Mouse (Mus musculus) neural tube, embryonic 14.5 days (tissue): ENCODE data around the gene Rbm5. TPM values are rescaled to one million over a fixed set of nuclear protein-coding genes. Genes with fewer than 3 reads are reported as not detected.

Experiments
- ATAC-seq: fragments of 200-750 bp; cut with Nextera tagmentation; 2 replicates; pipeline ENCODE4 v1.8.0; 2017; ENCODE audit warnings: low read depth, mild to moderate bottlenecking, moderate TSS enrichment, moderate library complexity
- H3K27ac ChIP-seq: fragments of 300-500 bp; sonication (generic); 2 replicates; pipeline ENCODE4 v1.5.1; 2014; ENCODE audit warnings: low read depth, mild to moderate bottlenecking, control low read depth, low read length, moderate library complexity, mixed read lengths
- H3K27me3 ChIP-seq: fragments of 300-500 bp; sonication (generic); 2 replicates; pipeline ENCODE4 v1.6.1; 2014; ENCODE audit warnings: low read length; ENCODE audit not compliant: control insufficient read depth, insufficient read depth
- H3K36me3 ChIP-seq: fragments of 300-500 bp; sonication (generic); 2 replicates; pipeline ENCODE4 v1.6.1; 2014; ENCODE audit warnings: low read length, mixed read lengths; ENCODE audit not compliant: control insufficient read depth, insufficient read depth
- H3K4me1 ChIP-seq: fragments of 300-500 bp; sonication (generic); 2 replicates; pipeline ENCODE4 v1.6.1; 2014; ENCODE audit warnings: low read length; ENCODE audit not compliant: control insufficient read depth, insufficient read depth
- H3K4me2 ChIP-seq: fragments of 300-500 bp; sonication (generic); 2 replicates; pipeline ENCODE4 v1.6.1; 2014; ENCODE audit warnings: mild to moderate bottlenecking, low read depth, low read length, control low read depth
- H3K4me3 ChIP-seq: fragments of 300-500 bp; sonication (generic); 2 replicates; pipeline ENCODE4 v1.5.1; 2014; ENCODE audit warnings: low read depth, low read length, control low read depth, mixed read lengths
- H3K9ac ChIP-seq: fragments of 300-500 bp; sonication (generic); replicated peaks from 2 replicates; pipeline ENCODE4 v1.6.1; 2014; ENCODE audit warnings: low read depth, mild to moderate bottlenecking, control low read depth, low read length, mixed read lengths
- H3K9me3 ChIP-seq: fragments of 300-500 bp; sonication (generic); 2 replicates; pipeline ENCODE4 v1.6.1; 2016; ENCODE audit warnings: low read length; ENCODE audit not compliant: control insufficient read depth
- WGBS: fragments of 180-500 bp; shearing (Covaris S2); extraction: QIAGEN DNeasy Blood & Tissue Kit; methylation state at CpG from one replicate; pipeline ENCODE4 v1.1.7; 2014; 5-methylcytosine and 5-hydroxymethylcytosine counted together
- polyA plus RNA-seq: library from polyadenylated mRNA; unstranded; fragments of >200 nt; fragmentation: Nextera tagmentation; extraction: Ambion mirVana; gene quantifications from 2 replicates; pipeline ENCODE4 v1.2.1, GENCODE M21; 2014

The Rbm5 gene
- polyA plus RNA-seq, 1 experiment from 2014 or later = 237 TPM

DNA sequence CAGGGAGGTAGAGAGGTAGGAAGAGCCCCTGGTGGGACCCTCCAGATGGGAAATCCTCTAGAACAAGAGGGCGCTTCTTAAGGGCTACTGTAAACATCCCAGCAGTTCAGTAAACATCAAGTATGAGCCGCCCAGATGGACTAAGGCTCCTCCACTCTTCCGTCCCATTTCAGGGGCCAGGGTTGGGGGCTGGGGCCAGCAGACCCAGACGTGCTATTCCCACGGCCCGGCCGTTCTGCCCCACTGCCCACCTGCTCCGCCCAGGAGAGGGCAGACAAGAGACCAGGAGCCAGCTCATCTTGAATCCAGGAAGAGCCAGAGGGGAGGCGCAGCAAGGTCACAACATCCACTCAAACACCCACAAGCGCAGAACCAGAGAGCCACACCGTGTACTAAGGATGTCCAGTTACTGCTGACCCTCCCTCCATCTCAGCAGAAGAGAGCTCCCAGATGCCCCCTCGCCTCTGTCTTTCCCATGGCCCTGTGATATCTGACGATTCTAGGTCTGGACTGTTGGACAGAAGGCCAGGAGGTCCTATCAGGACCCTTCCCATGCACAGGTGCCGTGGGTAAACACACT, 72.1 kb downstream of the Rbm5 start:
- no peak for ATAC-seq
- WGBS = 15% methylated on average over 14 of the region's 14 CpGs
- no peaks in the 10 kb centered on the region for H3K27me3 ChIP-seq
- H3K4me2 ChIP-seq = peak overlapping the region; percentile 19; the same call in 1 of the 2 replicates
- peak overlapping the region; percentile 16; the same call in 1 of the 2 replicates for H3K27ac ChIP-seq
- no peak overlapping the region for H3K4me3 ChIP-seq
- peaks cover 56% of the 10 kb centered on the region for H3K4me1 ChIP-seq
- 0 out of 2 replicates have a peak, but pooled peaks cover under 1% of the 10 kb centered on the region for H3K36me3 ChIP-seq
- no peaks in the 10 kb centered on the region for H3K9me3 ChIP-seq
- no peak overlapping the region for H3K9ac ChIP-seq

GRCm38 (mm10) chr9:107697811-107698521, 72.8 kb downstream of the Rbm5 start:
- Histone ChIP-seq H3K36me3 (no peaks in the 10 kb centered on the region), H3K27ac (no peak overlapping the region; the same call in 1 of the 2 replicates), H3K4me2 (peak overlapping the region; percentile 19; the same call in 1 of the 2 replicates), H3K27me3 (no peaks in the 10 kb centered on the region), H3K9me3 (no peaks in the 10 kb centered on the region), H3K4me1 (peaks cover 53% of the 10 kb centered on the region), H3K9ac (no peak overlapping the region), H3K4me3 (no peak overlapping the region)
- 0 out of 2 replicates have a peak, but pooled peaks have one; percentile 29 for ATAC-seq
- WGBS = 11% methylated on average over 14 of the region's 14 CpGs

GRCm38 (mm10) chr9:107696845-107697610, 73.8 kb downstream of the Rbm5 start:
- H3K4me2 ChIP-seq = no peak overlapping the region
- H3K4me1 ChIP-seq = peaks cover 47% of the 10 kb centered on the region
- H3K9ac ChIP-seq = no peak overlapping the region
- no peaks in the 10 kb centered on the region for H3K27me3 ChIP-seq
- H3K4me3 ChIP-seq = no peak overlapping the region
- H3K27ac ChIP-seq = no peak overlapping the region
- ATAC-seq = no peak
- 35% methylated on average over 9 of the region's 9 CpGs for WGBS
- H3K36me3 ChIP-seq = no peaks in the 10 kb centered on the region; the same call in 1 of the 2 replicates
- H3K9me3 ChIP-seq = no peaks in the 10 kb centered on the region

DNA sequence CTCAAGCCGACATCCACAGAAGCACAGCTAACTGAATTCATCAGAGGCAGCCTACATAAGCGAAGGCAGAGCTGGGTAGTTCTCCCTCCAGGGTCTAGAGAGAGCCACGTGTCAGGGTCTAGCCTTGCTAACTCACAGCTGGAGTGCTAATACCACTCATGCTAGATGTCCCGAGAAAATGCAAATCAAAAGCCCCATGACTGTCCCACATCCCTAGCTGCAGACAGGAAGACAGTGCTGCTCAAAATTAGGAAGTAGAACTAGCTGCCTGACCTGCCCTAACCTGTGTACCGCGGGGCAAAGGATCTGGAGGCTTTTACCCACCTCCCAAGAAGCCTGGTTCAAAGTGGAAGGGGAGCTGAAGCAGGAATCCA, 74.7 kb downstream of the Rbm5 start:
- no peak overlapping the region for H3K4me3 ChIP-seq
- no peak overlapping the region for H3K9ac ChIP-seq
- H3K27ac ChIP-seq = no peak overlapping the region
- H3K4me1 ChIP-seq = peaks cover 39% of the 10 kb centered on the region
- H3K9me3 ChIP-seq = no peaks in the 10 kb centered on the region
- H3K4me2 ChIP-seq = no peak overlapping the region
- WGBS = 48% methylated on average over 6 of the region's 6 CpGs
- H3K36me3 ChIP-seq = peaks cover 4% of the 10 kb centered on the region
- no peak for ATAC-seq
- no peaks in the 10 kb centered on the region for H3K27me3 ChIP-seq

GRCm38 (mm10) chr9:107695441-107696105, 75.2 kb downstream of the Rbm5 start:
- no peak for ATAC-seq
- 76% methylated on average over 12 of the region's 12 CpGs for WGBS
- H3K4me3 ChIP-seq = no peak overlapping the region
- no peaks in the 10 kb centered on the region for H3K27me3 ChIP-seq
- peaks cover 37% of the 10 kb centered on the region for H3K4me1 ChIP-seq
- H3K27ac ChIP-seq = no peak overlapping the region
- H3K9me3 ChIP-seq = no peaks in the 10 kb centered on the region
- H3K9ac ChIP-seq = no peak overlapping the region
- no peak overlapping the region for H3K4me2 ChIP-seq
- peaks cover 4% of the 10 kb centered on the region for H3K36me3 ChIP-seq

GRCm38 (mm10) chr9:107694627-107695026, 76.2 kb downstream of the Rbm5 start:
- H3K9ac ChIP-seq = no peak overlapping the region
- no peak overlapping the region for H3K4me2 ChIP-seq
- peaks cover 30% of the 10 kb centered on the region for H3K4me1 ChIP-seq
- 72% methylated on average over 7 of the region's 7 CpGs for WGBS
- no peaks in the 10 kb centered on the region for H3K27me3 ChIP-seq
- H3K27ac ChIP-seq = no peak overlapping the region
- peaks cover 4% of the 10 kb centered on the region for H3K36me3 ChIP-seq
- no peaks in the 10 kb centered on the region for H3K9me3 ChIP-seq
- H3K4me3 ChIP-seq = no peak overlapping the region
- no peak for ATAC-seq

DNA sequence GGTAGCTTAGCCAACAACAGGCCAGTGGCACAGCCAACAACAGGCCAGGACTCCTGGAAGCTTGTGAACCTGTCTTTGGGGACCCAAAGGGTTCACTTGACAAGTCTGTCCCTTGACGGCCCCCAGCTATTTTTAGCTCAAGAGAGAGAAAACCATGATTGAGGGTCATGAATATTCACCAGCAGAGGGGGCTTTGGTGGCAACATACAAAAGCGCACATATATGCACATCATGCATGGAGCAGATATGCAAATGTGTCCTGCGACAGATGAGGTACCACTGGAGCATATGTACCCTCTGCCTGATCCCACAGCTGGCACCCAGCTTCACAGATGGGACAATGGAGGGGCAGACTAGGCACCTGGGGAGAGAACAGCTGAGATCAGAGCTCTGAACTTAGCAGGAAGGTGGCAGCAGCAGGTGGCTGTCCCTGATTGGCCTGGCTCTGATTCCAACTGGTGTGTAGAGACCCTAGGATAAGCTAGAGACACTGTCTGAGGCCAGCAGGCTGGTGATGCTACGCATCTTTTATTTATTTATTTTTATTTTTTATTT, 77.3 kb downstream of the Rbm5 start:
- H3K27ac ChIP-seq = no peak overlapping the region
- no peak for ATAC-seq
- H3K4me3 ChIP-seq = no peak overlapping the region
- peaks cover 18% of the 10 kb centered on the region for H3K4me1 ChIP-seq
- no peaks in the 10 kb centered on the region for H3K27me3 ChIP-seq
- no peak overlapping the region for H3K4me2 ChIP-seq
- no peaks in the 10 kb centered on the region for H3K9me3 ChIP-seq
- H3K36me3 ChIP-seq = peaks cover 4% of the 10 kb centered on the region
- 50% methylated on average over 4 of the region's 4 CpGs for WGBS
- no peak overlapping the region for H3K9ac ChIP-seq

DNA sequence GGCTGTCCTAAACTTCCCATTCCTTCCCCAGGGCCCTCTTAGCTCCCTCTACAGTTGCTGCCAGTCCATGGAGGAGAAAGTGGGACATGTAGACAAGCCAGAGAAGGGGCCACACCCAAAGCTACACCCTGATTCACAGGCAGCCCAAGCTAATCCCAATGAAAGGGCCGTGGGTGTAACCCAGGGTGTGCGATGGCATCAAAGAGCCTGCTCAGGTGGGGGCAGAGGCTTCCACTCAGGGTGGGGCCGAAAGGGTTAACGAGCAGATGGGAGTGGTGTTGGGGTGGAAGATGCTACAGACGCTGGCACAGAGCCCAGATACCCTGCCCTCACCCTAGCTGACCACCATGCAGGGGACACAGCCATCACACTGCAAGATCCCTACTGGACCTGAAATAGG, 78.0 kb downstream of the Rbm5 start:
- no peaks in the 10 kb centered on the region for H3K9me3 ChIP-seq
- no peak overlapping the region for H3K4me3 ChIP-seq
- WGBS = 73% methylated on average over 5 of the region's 5 CpGs
- H3K27me3 ChIP-seq = no peaks in the 10 kb centered on the region
- H3K27ac ChIP-seq = no peak overlapping the region
- ATAC-seq = no peak
- H3K36me3 ChIP-seq = peaks cover 4% of the 10 kb centered on the region
- H3K4me1 ChIP-seq = peaks cover 11% of the 10 kb centered on the region
- no peak overlapping the region for H3K4me2 ChIP-seq
- H3K9ac ChIP-seq = no peak overlapping the region
